Mouse (Mus musculus): ENCODE results near the gene Olfr140. TPM values are rescaled to one million over a fixed set of nuclear protein-coding genes. Genes with fewer than 3 reads are reported as not detected.

The Olfr140 gene
- not detected in 2 replicates for polyA plus RNA-seq (2012; rRNA removed)

DNA sequence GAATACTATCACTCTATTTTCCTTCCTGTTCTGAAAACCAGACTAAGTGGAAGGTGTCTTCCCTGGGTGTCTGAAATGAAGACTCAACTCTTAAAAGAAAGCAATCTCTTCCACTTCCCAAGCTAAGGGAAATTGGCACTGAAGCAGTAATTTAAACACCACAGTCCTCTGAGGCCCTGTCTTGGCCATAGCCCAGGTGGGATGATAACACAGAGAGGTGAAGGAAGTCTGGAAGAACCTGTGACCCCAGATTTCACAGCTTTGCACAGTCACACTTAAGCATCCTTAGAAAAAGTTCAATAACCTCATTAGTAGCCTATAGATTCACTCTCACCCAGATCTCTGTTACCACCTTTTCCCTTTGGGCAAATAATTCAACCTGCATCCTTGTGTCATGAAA, at the start of gene Olfr140:
Gene Olfr140, minus strand, starts transcription at position 101 of the 400 bp plus-strand sequence.
- TF ChIP-seq POLR2A (IDR thresholded peaks at IDR 0.05; ENCODE audit: borderline replicate concordance, insufficient read depth, low read length) = no peak
- TF ChIP-seq CTCF (IDR thresholded peaks at IDR 0.05; ENCODE audit: borderline replicate concordance, insufficient read depth, low read depth, low read length) = no peak
- no peak for DNase-seq
- H3K27me3 ChIP-seq (ENCODE audit: control insufficient read depth, insufficient read depth, low read length) = no peaks in the 10 kb centered on the region
- H3K4me3 ChIP-seq (replicated peaks; ENCODE audit: insufficient read depth, low read depth, low read length) = no peak within 1 kb of the TSS
- no peak within 1 kb of the TSS for H3K27ac ChIP-seq (ENCODE audit: insufficient read depth, low read length)
- no peaks in the 10 kb centered on the region for H3K4me1 ChIP-seq (ENCODE audit: control insufficient read depth, insufficient read depth, low read length)

DNA sequence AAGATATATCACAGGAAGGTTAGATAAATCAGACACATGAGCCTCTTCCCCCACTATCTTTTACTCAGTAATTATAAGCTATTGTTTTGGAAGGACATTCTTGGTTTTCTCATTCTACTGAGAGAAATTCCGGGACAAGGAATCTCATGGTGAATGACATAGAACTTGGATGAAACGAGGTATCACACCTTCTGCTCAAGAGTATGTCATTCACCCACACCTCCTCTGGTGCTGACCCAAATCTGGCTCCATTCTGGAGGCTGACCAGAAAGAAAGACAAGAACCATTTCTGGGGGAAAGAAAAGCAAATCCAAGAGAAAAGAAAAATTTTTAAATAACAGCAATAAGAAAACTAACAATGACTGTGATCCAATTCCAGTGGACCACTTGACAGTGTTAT, 6.7 kb upstream of the Olfr140 start:
- no peak for TF ChIP-seq POLR2A (IDR thresholded peaks at IDR 0.05; ENCODE audit: borderline replicate concordance, insufficient read depth, low read length)
- no peak for TF ChIP-seq CTCF (IDR thresholded peaks at IDR 0.05; ENCODE audit: borderline replicate concordance, insufficient read depth, low read depth, low read length)
- H3K4me1 ChIP-seq (ENCODE audit: control insufficient read depth, insufficient read depth, low read length) = no peaks in the 10 kb centered on the region
- no peak overlapping the region for H3K27ac ChIP-seq (ENCODE audit: insufficient read depth, low read length)
- no peaks in the 10 kb centered on the region for H3K27me3 ChIP-seq (ENCODE audit: control insufficient read depth, insufficient read depth, low read length)
- H3K4me3 ChIP-seq (replicated peaks; ENCODE audit: insufficient read depth, low read depth, low read length) = no peak overlapping the region
- 68% methylated on average over 2 of the region's 2 CpGs for WGBS
- no peak for DNase-seq

DNA sequence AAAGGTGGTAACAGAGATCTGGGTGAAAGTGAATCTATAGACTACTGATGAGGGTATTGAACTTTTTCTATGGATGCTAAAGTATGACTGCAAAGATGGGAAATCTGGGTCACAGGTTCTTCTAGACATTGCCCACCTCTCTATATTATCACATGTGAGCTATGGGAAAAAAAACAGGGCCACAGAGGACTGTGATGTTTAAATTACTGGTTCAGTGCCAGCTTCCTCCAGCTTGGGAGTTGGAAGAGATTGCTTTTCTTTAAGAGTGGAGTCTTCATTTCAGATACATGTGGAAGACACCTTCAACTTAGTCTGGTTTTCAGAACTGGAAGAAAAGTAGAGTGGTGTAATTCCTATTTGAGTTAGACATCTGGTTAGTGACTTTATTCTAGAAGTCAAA, 28.4 kb downstream of the Olfr140 start, which contains the start of gene Olfr1265:
Gene Olfr1265, plus strand, starts transcription at position 301 of the 400 bp plus-strand sequence.
- Histone ChIP-seq H3K27me3 (ENCODE audit: control insufficient read depth, insufficient read depth, low read length) (no peaks in the 10 kb centered on the region), H3K27ac (ENCODE audit: insufficient read depth, low read length) (no peak within 1 kb of the TSS), H3K4me1 (ENCODE audit: control insufficient read depth, insufficient read depth, low read length) (no peaks in the 10 kb centered on the region), H3K4me3 (replicated peaks; ENCODE audit: insufficient read depth, low read depth, low read length) (no peak within 1 kb of the TSS)
- no peak for TF ChIP-seq POLR2A (IDR thresholded peaks at IDR 0.05; ENCODE audit: borderline replicate concordance, insufficient read depth, low read length)
- TF ChIP-seq CTCF (IDR thresholded peaks at IDR 0.05; ENCODE audit: borderline replicate concordance, insufficient read depth, low read depth, low read length) = no peak
- no peak for DNase-seq

DNA sequence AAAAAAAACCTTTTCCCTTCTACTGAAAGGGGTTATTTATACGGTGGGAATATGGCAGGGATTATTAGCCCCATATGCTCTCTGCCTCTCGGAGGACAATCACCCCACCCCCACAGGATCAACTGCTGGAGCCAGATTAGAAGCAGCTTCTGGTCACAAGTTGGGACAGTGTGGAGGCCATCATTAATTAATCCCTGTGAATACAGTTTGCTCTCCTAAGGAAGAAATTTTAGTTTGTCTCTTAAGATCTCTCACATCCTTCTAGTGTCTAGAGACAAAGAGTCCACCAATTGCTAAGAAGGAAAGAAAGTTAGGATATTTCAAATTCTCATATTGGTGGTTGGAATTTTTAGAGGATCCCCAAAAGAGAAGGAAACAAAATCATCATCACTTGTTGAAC, 37.9 kb downstream of the Olfr140 start, which contains the start of gene Olfr1264:
Gene Olfr1264, minus strand, starts transcription at position 101 of the 400 bp plus-strand sequence.
- no peaks in the 10 kb centered on the region for H3K27me3 ChIP-seq (ENCODE audit: control insufficient read depth, insufficient read depth, low read length)
- no peak for TF ChIP-seq POLR2A (IDR thresholded peaks at IDR 0.05; ENCODE audit: borderline replicate concordance, insufficient read depth, low read length)
- TF ChIP-seq CTCF (IDR thresholded peaks at IDR 0.05; ENCODE audit: borderline replicate concordance, insufficient read depth, low read depth, low read length) = no peak
- WGBS = 42% methylated on average over 2 of the region's 2 CpGs

DNA sequence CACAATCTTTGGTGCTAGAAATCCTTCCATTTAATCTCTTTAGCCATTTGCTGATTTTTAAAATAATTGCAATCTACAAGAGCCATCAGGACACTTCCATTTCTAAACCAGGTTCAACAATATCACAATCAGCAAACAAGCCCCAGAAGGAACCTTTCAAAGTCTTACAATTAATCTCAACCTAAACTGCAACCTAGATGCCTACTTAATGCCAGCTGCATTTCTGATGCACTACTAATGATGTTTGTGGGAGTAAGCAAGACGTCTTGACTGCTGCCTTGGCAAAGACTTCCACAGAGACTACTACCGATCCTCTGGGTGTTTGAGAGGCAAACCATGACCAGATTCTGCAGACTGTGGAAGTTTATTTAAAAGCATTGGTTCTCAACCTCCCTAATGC, 51.6 kb downstream of the Olfr140 start, which contains the start of gene Olfr1263:
Gene Olfr1263, plus strand, starts transcription at position 301 of the 400 bp plus-strand sequence.
- no peak for DNase-seq
- no peak within 1 kb of the TSS for H3K27ac ChIP-seq (ENCODE audit: insufficient read depth, low read length)
- H3K4me3 ChIP-seq (replicated peaks; ENCODE audit: insufficient read depth, low read depth, low read length) = no peak within 1 kb of the TSS
- no peaks in the 10 kb centered on the region for H3K27me3 ChIP-seq (ENCODE audit: control insufficient read depth, insufficient read depth, low read length)
- no peaks in the 10 kb centered on the region for H3K4me1 ChIP-seq (ENCODE audit: control insufficient read depth, insufficient read depth, low read length)
- TF ChIP-seq POLR2A (IDR thresholded peaks at IDR 0.05; ENCODE audit: borderline replicate concordance, insufficient read depth, low read length) (no peak), CTCF (IDR thresholded peaks at IDR 0.05; ENCODE audit: borderline replicate concordance, insufficient read depth, low read depth, low read length) (no peak)
- WGBS = 74% methylated on average over 2 of the region's 2 CpGs

More for the DNA sequence above, 37.9 kb downstream of the Olfr140 start, which contains the start of gene Olfr1264:
- Histone ChIP-seq H3K4me1 (ENCODE audit: control insufficient read depth, insufficient read depth, low read length) (no peaks in the 10 kb centered on the region), H3K4me3 (replicated peaks; ENCODE audit: insufficient read depth, low read depth, low read length) (no peak within 1 kb of the TSS), H3K27ac (ENCODE audit: insufficient read depth, low read length) (no peak within 1 kb of the TSS)
- no peak for DNase-seq

DNA sequence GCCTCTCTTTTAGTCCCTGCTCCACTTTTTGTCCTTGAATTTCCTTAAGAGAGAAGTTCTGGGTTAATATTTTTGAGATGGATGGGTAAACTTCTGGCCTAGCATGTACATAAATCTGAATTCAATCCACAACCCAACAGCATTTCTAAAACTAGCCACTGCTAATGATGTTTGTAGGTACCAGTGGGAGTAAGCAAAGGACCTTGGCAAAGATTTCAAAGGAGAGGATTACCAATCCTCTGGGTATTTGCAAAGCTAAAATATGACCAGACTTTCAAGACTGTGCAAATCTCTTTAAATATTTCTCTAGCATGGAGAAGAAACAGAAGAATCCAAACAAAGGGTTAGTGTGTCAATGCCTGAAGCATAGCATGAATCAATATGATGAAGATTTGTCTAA, 63.5 kb downstream of the Olfr140 start, which contains the start of gene Olfr1262:
Gene Olfr1262, plus strand, starts transcription at position 301 of the 400 bp plus-strand sequence.
- no peak for DNase-seq
- no peaks in the 10 kb centered on the region for H3K27me3 ChIP-seq (ENCODE audit: control insufficient read depth, insufficient read depth, low read length)
- TF ChIP-seq POLR2A (IDR thresholded peaks at IDR 0.05; ENCODE audit: borderline replicate concordance, insufficient read depth, low read length) = no peak
- TF ChIP-seq CTCF (IDR thresholded peaks at IDR 0.05; ENCODE audit: borderline replicate concordance, insufficient read depth, low read depth, low read length) = no peak
- no peak within 1 kb of the TSS for H3K4me3 ChIP-seq (replicated peaks; ENCODE audit: insufficient read depth, low read depth, low read length)
- H3K4me1 ChIP-seq (ENCODE audit: control insufficient read depth, insufficient read depth, low read length) = no peaks in the 10 kb centered on the region
- H3K27ac ChIP-seq (ENCODE audit: insufficient read depth, low read length) = no peak within 1 kb of the TSS

Other genes with a start within 250 kb of the Olfr140 start
- gene Olfr1256, start 222.0 kb downstream of the Olfr140 start, polyA plus RNA-seq (2012; rRNA removed) = not detected in 2 replicates
- gene Olfr48, start 215.4 kb downstream of the Olfr140 start, polyA plus RNA-seq (2012; rRNA removed) = not detected in 2 replicates
- gene Olfr1257, start 185.2 kb downstream of the Olfr140 start, polyA plus RNA-seq (2012; rRNA removed) = not detected in 2 replicates
- gene Olfr1258, start 136.3 kb downstream of the Olfr140 start, polyA plus RNA-seq (2012; rRNA removed) = not detected in 2 replicates
- gene Olfr1259, start 114.9 kb downstream of the Olfr140 start, polyA plus RNA-seq (2012; rRNA removed) = not detected in 2 replicates
- gene Olfr1260, start 89.3 kb downstream of the Olfr140 start, polyA plus RNA-seq (2012; rRNA removed) = not detected in 2 replicates
- not detected in 2 replicates for gene Olfr1261, start 72.4 kb downstream of the Olfr140 start, polyA plus RNA-seq (2012; rRNA removed)
- gene Olfr1262, start 63.4 kb downstream of the Olfr140 start, polyA plus RNA-seq (2012; rRNA removed) = not detected in 2 replicates
- gene Olfr1263, start 51.5 kb downstream of the Olfr140 start, polyA plus RNA-seq (2012; rRNA removed) = not detected in 2 replicates
- gene Olfr1264, start 38.0 kb downstream of the Olfr140 start, polyA plus RNA-seq (2012; rRNA removed) = not detected in 2 replicates
- gene Olfr1265, start 28.3 kb downstream of the Olfr140 start, polyA plus RNA-seq (2012; rRNA removed) = not detected in 2 replicates
- not detected in 2 replicates for gene Olfr1269, start 57.8 kb upstream of the Olfr140 start, polyA plus RNA-seq (2012; rRNA removed)
- gene Olfr32, start 78.7 kb upstream of the Olfr140 start, polyA plus RNA-seq (2012; rRNA removed) = not detected in 2 replicates
- gene Olfr1270, start 89.5 kb upstream of the Olfr140 start, polyA plus RNA-seq (2012; rRNA removed) = not detected in 2 replicates
- gene Olfr1506, start 160.9 kb upstream of the Olfr140 start, polyA plus RNA-seq (2012; rRNA removed) = not detected in 2 replicates
- not detected in 2 replicates for gene Olfr142, start 194.0 kb upstream of the Olfr140 start, polyA plus RNA-seq (2012; rRNA removed)
- not detected in 2 replicates for gene Olfr1271, start 207.4 kb upstream of the Olfr140 start, polyA plus RNA-seq (2012; rRNA removed)
- gene Olfr1272, start 229.2 kb upstream of the Olfr140 start, polyA plus RNA-seq (2012; rRNA removed) = not detected in 2 replicates